Mouse (Mus musculus) ES-Bruce4 (cell line): ENCODE results near the gene Spsb2. TPM values are rescaled to one million over a fixed set of nuclear protein-coding genes. Genes with fewer than 3 reads are reported as not detected.

Experiments used
- H3K27ac ChIP-seq: 2 replicates; pipeline ENCODE4 v1.5.1; 2012; ENCODE audit warnings: low read length, inconsistent platforms; ENCODE audit not compliant: insufficient read depth
- H3K27me3 ChIP-seq: 2 replicates; pipeline ENCODE4 v1.6.1; 2012; ENCODE audit warnings: mild to moderate bottlenecking, low read length, inconsistent platforms; ENCODE audit not compliant: control insufficient read depth, poor library complexity, insufficient read depth, severe bottlenecking
- H3K36me3 ChIP-seq: 2 replicates; pipeline ENCODE4 v1.6.1; 2012; ENCODE audit warnings: inconsistent platforms, mild to moderate bottlenecking, low read length, moderate library complexity; ENCODE audit not compliant: control insufficient read depth, poor library complexity, insufficient read depth, severe bottlenecking
- H3K4me1 ChIP-seq: one replicate; pipeline ENCODE4 v1.8.1; 2011; ENCODE audit warnings: low read length; ENCODE audit not compliant: control insufficient read depth, insufficient read depth
- H3K4me3 ChIP-seq: 2 replicates; pipeline ENCODE4 v1.5.1; 2011; ENCODE audit warnings: low read depth, mild to moderate bottlenecking, low read length
- H3K9ac ChIP-seq: 2 replicates; pipeline ENCODE4 v1.6.1; 2012; ENCODE audit warnings: low read depth, mild to moderate bottlenecking, inconsistent platforms; ENCODE audit not compliant: poor library complexity, severe bottlenecking
- H3K9me3 ChIP-seq: replicated peaks from 2 replicates; pipeline ENCODE4 v1.6.1; 2012; ENCODE audit warnings: mild to moderate bottlenecking, low read length, inconsistent platforms; ENCODE audit not compliant: control insufficient read depth, poor library complexity, insufficient read depth, severe bottlenecking
- CTCF ChIP-seq: IDR thresholded peaks from one replicate; pipeline ENCODE4 v1.8.1; 2011; ENCODE audit warnings: low read depth, low read length
- EP300 ChIP-seq: IDR thresholded peaks from 2 replicates; pipeline ENCODE4 v1.6.1; 2011; ENCODE audit warnings: low read depth, low read length; ENCODE audit not compliant: insufficient read depth
- POLR2A ChIP-seq: IDR thresholded peaks from one replicate; pipeline ENCODE4 v1.8.1; 2011; ENCODE audit warnings: low read length; ENCODE audit not compliant: insufficient read depth
- polyA plus RNA-seq: library from polyadenylated mRNA; stranded (reverse); fragments of >200 nt; gene quantifications from 2 replicates; pipeline ENCODE4 v1.2.4, GENCODE M21; 2011; ENCODE audit warnings: low read depth; ENCODE audit not compliant: missing spikeins, insufficient read depth, insufficient read length

The Spsb2 gene
- polyA plus RNA-seq, 1 experiment: 4.6 TPM

DNA sequence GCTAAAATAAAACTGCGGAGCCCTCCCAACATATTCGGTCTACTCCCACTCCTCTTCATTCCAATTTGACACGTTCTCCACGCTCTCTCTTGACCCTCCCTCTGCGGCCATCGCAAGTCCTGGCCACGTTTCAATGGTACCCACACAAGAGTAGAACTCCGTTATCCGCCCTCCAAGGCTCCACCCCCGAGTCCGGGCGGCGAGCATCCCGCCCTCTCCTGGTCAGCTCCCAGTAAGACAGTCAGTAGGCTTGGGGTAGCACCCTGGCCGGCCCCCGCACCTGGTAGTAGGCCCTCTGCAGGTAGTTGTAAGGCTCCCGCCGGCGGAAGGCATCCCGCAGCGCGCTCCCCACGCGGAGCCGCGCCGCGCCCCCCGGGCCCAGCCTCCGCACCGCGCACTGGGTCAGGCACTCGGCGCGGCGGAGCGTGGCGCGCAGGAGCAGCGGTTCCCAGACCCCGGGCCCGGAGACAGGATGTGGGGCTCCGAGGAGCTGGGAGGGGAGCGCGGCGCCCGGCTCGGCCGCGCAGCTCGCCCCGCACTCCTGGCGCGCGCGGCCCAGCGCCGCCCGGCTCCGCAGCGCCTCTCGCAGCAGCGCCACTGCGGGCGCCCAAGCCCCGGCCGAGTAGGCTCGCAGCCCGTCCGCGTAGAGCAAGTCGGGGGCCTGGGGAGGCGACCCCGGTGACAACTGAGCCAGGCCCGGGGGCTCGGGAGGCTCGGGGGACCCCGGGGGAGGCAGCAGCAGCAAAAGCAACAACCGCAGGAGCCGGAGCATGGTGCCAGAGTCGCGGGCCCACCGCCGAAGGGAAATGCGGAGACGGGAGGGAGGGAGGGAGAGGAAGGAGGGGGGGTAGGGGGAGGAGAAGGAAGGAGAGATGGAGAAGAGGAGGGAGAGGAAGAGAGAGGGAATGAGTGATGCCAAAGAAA lies 48.7 kb downstream of the Spsb2 start, which contains the start of gene P3h3:
P3h3 (minus strand) TSS at position 837 of the 924 bp plus-strand sequence.
- H3K27me3 ChIP-seq: no peaks in the 10 kb centered on the region
- peak within 1 kb of the TSS; percentile 95 for H3K9ac ChIP-seq
- H3K9me3 ChIP-seq: no peaks in the 10 kb centered on the region
- H3K36me3 ChIP-seq: no peaks in the 10 kb centered on the region
- H3K4me1 ChIP-seq: peaks cover 19% of the 10 kb centered on the region
- TF ChIP-seq CTCF (peak; percentile 80), POLR2A (no peak), EP300 (peak; percentile 59; the same call in 1 of the 2 replicates)
- peak within 1 kb of the TSS; percentile 64 for H3K4me3 ChIP-seq
- no peak within 1 kb of the TSS for H3K27ac ChIP-seq

DNA sequence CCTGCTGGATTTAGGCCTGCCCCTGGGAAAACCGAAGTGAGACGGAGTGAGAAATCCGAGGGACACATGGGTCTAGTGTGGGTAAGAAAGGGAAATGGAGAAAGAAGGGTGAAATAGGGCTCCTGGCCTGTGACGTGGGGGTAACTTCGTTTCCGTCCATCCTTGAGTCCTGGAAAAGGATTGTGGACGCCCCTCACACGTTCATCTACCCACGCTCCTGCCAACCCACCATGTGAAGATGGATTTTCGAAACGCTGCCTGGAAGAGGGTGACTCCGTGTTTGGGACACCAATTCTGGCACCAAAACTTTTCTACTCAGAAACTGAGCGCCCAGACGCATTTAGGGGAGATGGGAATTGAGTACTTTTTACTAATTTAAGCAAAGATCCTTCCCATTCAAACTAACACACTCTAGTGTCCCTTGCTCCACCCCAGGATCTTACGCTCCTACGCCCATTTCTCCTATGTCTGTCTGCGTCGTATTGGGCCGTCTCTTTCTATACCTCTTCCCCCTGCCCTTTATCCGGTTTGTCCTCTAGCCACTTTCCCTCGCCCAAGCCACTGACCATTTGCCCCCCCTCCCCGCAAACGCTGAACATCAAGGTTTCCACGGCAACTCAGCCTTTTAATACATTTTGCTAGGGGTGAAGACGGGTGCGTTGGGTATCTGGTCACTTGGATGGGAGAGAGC lies 49.5 kb downstream of the Spsb2 start:
- Histone ChIP-seq H3K9ac (peak overlapping the region; percentile 95), H3K4me3 (peak overlapping the region; percentile 64), H3K27ac (no peak overlapping the region), H3K27me3 (no peaks in the 10 kb centered on the region), H3K9me3 (no peaks in the 10 kb centered on the region), H3K4me1 (peaks cover 19% of the 10 kb centered on the region), H3K36me3 (no peaks in the 10 kb centered on the region)
- TF ChIP-seq POLR2A (no peak), EP300 (no peak), CTCF (no peak)

GRCm38 (mm10) chr6:124858561-124859318 lies 50.3 kb downstream of the Spsb2 start:
- Histone ChIP-seq H3K36me3 (no peaks in the 10 kb centered on the region), H3K9ac (no peak overlapping the region), H3K27me3 (no peaks in the 10 kb centered on the region), H3K4me1 (peaks cover 19% of the 10 kb centered on the region), H3K9me3 (no peaks in the 10 kb centered on the region), H3K4me3 (no peak overlapping the region), H3K27ac (no peak overlapping the region)
- TF ChIP-seq EP300 (no peak), CTCF (no peak), POLR2A (no peak)

GRCm38 (mm10) chr6:124859725-124860124 lies 51.3 kb downstream of the Spsb2 start:
- H3K9ac ChIP-seq: no peak overlapping the region
- peaks cover 19% of the 10 kb centered on the region for H3K4me1 ChIP-seq
- no peaks in the 10 kb centered on the region for H3K36me3 ChIP-seq
- no peaks in the 10 kb centered on the region for H3K9me3 ChIP-seq
- H3K27me3 ChIP-seq: no peaks in the 10 kb centered on the region
- no peak for TF ChIP-seq EP300
- TF ChIP-seq CTCF: peak; percentile 93
- TF ChIP-seq POLR2A: no peak
- H3K4me3 ChIP-seq: peak overlapping the region; percentile 28
- no peak overlapping the region for H3K27ac ChIP-seq

Other genes with a start within 250 kb of the Spsb2 start
- gene C1rb, start 238.4 kb upstream of the Spsb2 start, polyA plus RNA-seq: not detected in 2 replicates
- gene C1s2, start 172.6 kb upstream of the Spsb2 start, polyA plus RNA-seq: 0.49 TPM in 1 of 2 replicates, not detected in the other
- 69.3 and 73.8 TPM in 2 replicates for gene Lpcat3, start 145.6 kb upstream of the Spsb2 start, polyA plus RNA-seq
- gene Emg1, start 96.5 kb upstream of the Spsb2 start, polyA plus RNA-seq: 118 TPM in 2 replicates
- 329 and 331 TPM in 2 replicates for gene Phb2, start 96.3 kb upstream of the Spsb2 start, polyA plus RNA-seq
- gene Ptpn6, start 69.9 kb upstream of the Spsb2 start, polyA plus RNA-seq: 15.4 and 32.3 TPM in 2 replicates
- gene Grcc10, start 67.3 kb upstream of the Spsb2 start, polyA plus RNA-seq: 93.5 and 105 TPM in 2 replicates
- 0.59 TPM in 1 of 2 replicates, not detected in the other for gene Gm45234, start 52.6 kb upstream of the Spsb2 start, polyA plus RNA-seq
- 32.0 and 35.2 TPM in 2 replicates for gene Atn1, start 52.1 kb upstream of the Spsb2 start, polyA plus RNA-seq
- gene Eno2, start 39.0 kb upstream of the Spsb2 start, polyA plus RNA-seq: 7.4 and 8.3 TPM in 2 replicates
- gene Lrrc23, start 28.9 kb upstream of the Spsb2 start, polyA plus RNA-seq: 0.84 TPM in 1 of 2 replicates, not detected in the other
- 377 and 389 TPM in 2 replicates for gene Tpi1, start 5.6 kb downstream of the Spsb2 start, polyA plus RNA-seq
- 80.9 and 85.2 TPM in 2 replicates for gene Usp5, start 20.8 kb downstream of the Spsb2 start, polyA plus RNA-seq
- gene Cdca3, start 20.9 kb downstream of the Spsb2 start, polyA plus RNA-seq: 162 and 187 TPM in 2 replicates
- gene Gnb3, start 31.6 kb downstream of the Spsb2 start, polyA plus RNA-seq: not detected in 2 replicates
- 3.1 and 3.6 TPM in 2 replicates for gene P3h3, start 49.1 kb downstream of the Spsb2 start, polyA plus RNA-seq
- gene Gpr162, start 55.3 kb downstream of the Spsb2 start, polyA plus RNA-seq: 2.4 and 3.2 TPM in 2 replicates
- not detected in 2 replicates for gene Cd4, start 79.6 kb downstream of the Spsb2 start, polyA plus RNA-seq
- 4.0 and 5.9 TPM in 2 replicates for gene Lag3, start 103.0 kb downstream of the Spsb2 start, polyA plus RNA-seq
- gene Ptms, start 111.4 kb downstream of the Spsb2 start, polyA plus RNA-seq: 382 and 383 TPM in 2 replicates
- 263 and 294 TPM in 2 replicates for gene Mlf2, start 122.7 kb downstream of the Spsb2 start, polyA plus RNA-seq
- gene Cops7a, start 156.9 kb downstream of the Spsb2 start, polyA plus RNA-seq: 145 and 154 TPM in 2 replicates
- 14.3 and 21.4 TPM in 2 replicates for gene Pianp, start 188.0 kb downstream of the Spsb2 start, polyA plus RNA-seq
- 32.4 and 33.8 TPM in 2 replicates for gene Zfp384, start 200.5 kb downstream of the Spsb2 start, polyA plus RNA-seq
- gene Ing4, start 231.1 kb downstream of the Spsb2 start, polyA plus RNA-seq: 44.0 and 54.7 TPM in 2 replicates
- 25.3 and 25.7 TPM in 2 replicates for gene Acrbp, start 241.0 kb downstream of the Spsb2 start, polyA plus RNA-seq